Mouse (Mus musculus) myocyte (in vitro differentiated cells): ENCODE data around the gene Pinlyp.
A peak's percentile ranks its signal among the peaks of the same experiment; 100 is the strongest.

Experiments used
- E2F4 ChIP-seq: IDR thresholded peaks from one replicate; pipeline ENCODE4 v1.6.1; 2011; ENCODE audit warnings: mild to moderate bottlenecking, control low read depth, moderate library complexity; ENCODE audit not compliant: insufficient read depth
- MAX ChIP-seq: IDR thresholded peaks from one replicate; pipeline ENCODE4 v1.6.1; 2011; ENCODE audit warnings: low read depth, mild to moderate bottlenecking, control low read depth
- POLR2A ChIP-seq: IDR thresholded peaks from one replicate; pipeline ENCODE4 v1.6.1; 2011; ENCODE audit warnings: low read depth, mild to moderate bottlenecking, control low read depth, moderate library complexity; ENCODE audit not compliant: insufficient read length
- POLR2AphosphoS2 ChIP-seq: IDR thresholded peaks from one replicate; pipeline ENCODE4 v1.6.1; 2011; ENCODE audit warnings: low read depth, control low read depth; ENCODE audit not compliant: insufficient read length
- USF1 ChIP-seq: IDR thresholded peaks from one replicate; pipeline ENCODE4 v1.6.1; 2011; ENCODE audit warnings: low read depth, mild to moderate bottlenecking, control low read depth, moderate library complexity

- TF ChIP-seq POLR2A (peak; percentile 47), E2F4 (no peak), POLR2AphosphoS2 (peak; percentile 97), USF1 (no peak), MAX (no peak)
These were observed 8.3 kb downstream of the Pinlyp start for GRCm38 (mm10) chr7:24537591-24537990.
